Mouse (Mus musculus): ENCODE results near the gene 1700019N19Rik. TPM values are rescaled to one million over a fixed set of nuclear protein-coding genes. Genes with fewer than 3 reads are reported as not detected.

Gene 1700019N19Rik
- polyA plus RNA-seq, 1 experiment, result not detected

DNA sequence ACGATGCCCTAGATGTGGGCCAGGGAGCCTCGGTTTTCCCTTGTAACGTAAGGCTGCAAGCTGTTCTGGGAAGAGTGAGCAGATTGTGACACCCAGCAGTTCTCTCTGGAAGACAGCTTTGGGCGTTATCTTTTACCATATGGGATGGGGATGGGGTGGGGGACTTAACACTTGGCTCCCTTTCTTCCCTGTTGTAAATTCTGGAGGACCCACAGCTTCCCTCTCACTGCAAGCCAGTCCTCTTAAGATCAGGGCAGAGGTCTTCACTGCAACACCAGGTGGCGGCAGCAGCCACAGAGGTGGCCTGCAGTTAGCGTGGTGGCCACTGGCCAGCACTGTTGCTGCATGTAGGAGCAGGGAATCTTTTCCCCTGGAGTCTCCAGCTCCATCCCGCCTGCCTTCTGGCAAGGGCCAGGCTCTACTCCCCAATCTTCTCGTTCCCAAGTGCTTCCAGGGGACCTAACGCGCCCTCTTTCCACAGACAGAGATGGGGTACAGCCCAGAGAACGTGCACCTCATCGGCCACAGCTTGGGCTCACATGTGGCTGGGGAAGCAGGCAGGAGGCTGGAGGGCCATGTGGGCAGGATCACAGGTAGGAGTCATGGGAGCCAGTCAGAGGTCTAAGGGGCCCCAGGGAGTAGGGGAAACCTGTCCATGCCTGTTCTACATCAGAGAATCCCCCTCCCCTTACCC is 31.3 kb downstream of the 1700019N19Rik start:
- Histone ChIP-seq H3K4me1 (ENCODE audit: control insufficient read depth, insufficient read depth, low read length) (no peaks in the 10 kb centered on the region), H3K9me3 (replicated peaks; ENCODE audit: control insufficient read depth, insufficient read depth, low read length, poor library complexity, severe bottlenecking) (no peaks in the 10 kb centered on the region), H3K36me3 (ENCODE audit: control insufficient read depth, insufficient read depth, low read length, poor library complexity, severe bottlenecking) (no peaks in the 10 kb centered on the region), H3K27ac (ENCODE audit: insufficient read depth, low read length) (no peak overlapping the region), H3K27me3 (ENCODE audit: control insufficient read depth, insufficient read depth, low read length, poor library complexity, severe bottlenecking) (no peaks in the 10 kb centered on the region), H3K9ac (ENCODE audit: low read depth, poor library complexity, severe bottlenecking) (no peak overlapping the region), H3K4me3 (ENCODE audit: low read depth, low read length) (peak overlapping the region; percentile 24)
- TF ChIP-seq POLR2A (IDR thresholded peaks at IDR 0.05; ENCODE audit: insufficient read depth, low read length), result no peak
- no peak for TF ChIP-seq EP300 (IDR thresholded peaks at IDR 0.05; ENCODE audit: insufficient read depth, low read depth, low read length)
- TF ChIP-seq CTCF (IDR thresholded peaks at IDR 0.05; ENCODE audit: low read depth, low read length), result peak; percentile 95

DNA sequence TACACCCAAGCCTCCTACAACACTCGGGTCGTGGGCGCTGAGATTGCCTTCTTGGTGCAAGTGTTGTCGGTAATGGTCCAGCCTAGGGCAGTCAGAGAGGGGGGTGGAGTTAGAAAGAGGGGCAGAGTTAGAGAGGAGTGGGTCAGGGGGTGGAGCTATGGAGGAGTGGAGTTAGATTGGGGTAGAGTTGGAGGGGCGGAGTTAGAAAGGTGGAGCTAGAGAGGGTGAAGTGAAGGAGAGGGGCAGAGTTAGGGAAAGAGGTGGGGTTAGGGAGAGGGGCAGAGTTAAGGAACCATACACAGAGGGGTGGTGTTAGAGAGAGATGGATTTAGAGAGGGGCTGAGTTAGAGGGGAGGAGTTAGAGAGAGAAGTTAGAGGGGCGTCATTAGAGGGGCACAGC is 31.9 kb downstream of the 1700019N19Rik start:
- Histone ChIP-seq H3K27ac (ENCODE audit: insufficient read depth, low read length) (no peak overlapping the region), H3K4me3 (ENCODE audit: low read depth, low read length) (peak overlapping the region; percentile 34), H3K9ac (ENCODE audit: low read depth, poor library complexity, severe bottlenecking) (no peak overlapping the region), H3K27me3 (ENCODE audit: control insufficient read depth, insufficient read depth, low read length, poor library complexity, severe bottlenecking) (no peaks in the 10 kb centered on the region), H3K4me1 (ENCODE audit: control insufficient read depth, insufficient read depth, low read length) (no peaks in the 10 kb centered on the region), H3K9me3 (replicated peaks; ENCODE audit: control insufficient read depth, insufficient read depth, low read length, poor library complexity, severe bottlenecking) (no peaks in the 10 kb centered on the region), H3K36me3 (ENCODE audit: control insufficient read depth, insufficient read depth, low read length, poor library complexity, severe bottlenecking) (no peaks in the 10 kb centered on the region)
- TF ChIP-seq CTCF (IDR thresholded peaks at IDR 0.05; ENCODE audit: low read depth, low read length), result no peak
- peak; percentile 12 for TF ChIP-seq POLR2A (IDR thresholded peaks at IDR 0.05; ENCODE audit: insufficient read depth, low read length)
- TF ChIP-seq EP300 (IDR thresholded peaks at IDR 0.05; ENCODE audit: insufficient read depth, low read depth, low read length), result no peak

DNA sequence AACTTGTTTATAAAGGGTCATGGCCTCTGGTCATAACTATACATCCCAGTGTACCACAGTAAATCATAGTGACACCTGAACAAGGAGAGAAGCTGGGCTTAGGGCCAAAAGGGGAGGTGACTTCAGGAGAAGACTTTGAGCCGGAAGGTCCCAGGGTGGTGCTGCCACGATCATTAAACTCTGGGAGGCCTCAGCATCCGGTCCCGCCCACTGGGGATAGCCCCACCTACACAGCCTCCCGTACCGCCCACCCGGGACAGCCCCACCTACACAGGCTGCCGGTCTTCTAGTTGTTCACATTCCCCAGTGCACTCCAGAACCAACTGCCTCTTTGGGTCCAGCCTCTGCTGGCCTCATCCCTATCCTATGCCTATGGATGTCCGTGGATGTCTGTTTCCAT is 34.8 kb downstream of the 1700019N19Rik start, which contains the start of gene Pnliprp2:
Pnliprp2 (plus strand) TSS at position 297 of the 400 bp plus-strand sequence.
- Histone ChIP-seq H3K27me3 (ENCODE audit: control insufficient read depth, insufficient read depth, low read length, poor library complexity, severe bottlenecking) (no peaks in the 10 kb centered on the region), H3K9ac (ENCODE audit: low read depth, poor library complexity, severe bottlenecking) (no peak within 1 kb of the TSS), H3K36me3 (ENCODE audit: control insufficient read depth, insufficient read depth, low read length, poor library complexity, severe bottlenecking) (no peaks in the 10 kb centered on the region), H3K9me3 (replicated peaks; ENCODE audit: control insufficient read depth, insufficient read depth, low read length, poor library complexity, severe bottlenecking) (no peaks in the 10 kb centered on the region; the same call in 1 of the 2 replicates), H3K4me3 (ENCODE audit: low read depth, low read length) (no peak within 1 kb of the TSS), H3K27ac (ENCODE audit: insufficient read depth, low read length) (no peak within 1 kb of the TSS), H3K4me1 (ENCODE audit: control insufficient read depth, insufficient read depth, low read length) (no peaks in the 10 kb centered on the region)
- TF ChIP-seq POLR2A (IDR thresholded peaks at IDR 0.05; ENCODE audit: insufficient read depth, low read length) (no peak), EP300 (IDR thresholded peaks at IDR 0.05; ENCODE audit: insufficient read depth, low read depth, low read length) (no peak), CTCF (IDR thresholded peaks at IDR 0.05; ENCODE audit: low read depth, low read length) (no peak)

DNA sequence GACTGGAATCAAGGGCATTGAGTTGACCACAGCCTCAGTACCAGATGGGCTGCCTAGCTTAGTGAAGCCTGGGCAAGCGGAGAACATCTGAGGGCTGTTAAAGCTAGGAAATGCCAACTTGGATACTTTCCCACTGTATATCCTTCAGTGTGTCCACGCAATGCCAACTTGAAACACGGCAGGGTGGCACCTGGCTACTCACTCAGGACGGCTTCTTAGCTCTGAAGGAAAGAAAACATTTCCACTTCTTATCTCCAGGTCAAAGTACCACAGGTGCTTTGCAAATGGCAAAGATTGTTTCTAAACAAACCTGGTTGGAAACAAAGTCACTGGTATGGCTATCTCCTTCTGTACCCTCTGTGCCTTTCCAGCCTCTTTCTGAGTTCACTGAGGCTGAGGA is 35.4 kb downstream of the 1700019N19Rik start:
- Histone ChIP-seq H3K36me3 (ENCODE audit: control insufficient read depth, insufficient read depth, low read length, poor library complexity, severe bottlenecking) (no peaks in the 10 kb centered on the region), H3K4me3 (ENCODE audit: low read depth, low read length) (no peak overlapping the region), H3K4me1 (ENCODE audit: control insufficient read depth, insufficient read depth, low read length) (no peaks in the 10 kb centered on the region), H3K27ac (ENCODE audit: insufficient read depth, low read length) (no peak overlapping the region), H3K9me3 (replicated peaks; ENCODE audit: control insufficient read depth, insufficient read depth, low read length, poor library complexity, severe bottlenecking) (no peaks in the 10 kb centered on the region; the same call in 1 of the 2 replicates), H3K9ac (ENCODE audit: low read depth, poor library complexity, severe bottlenecking) (no peak overlapping the region), H3K27me3 (ENCODE audit: control insufficient read depth, insufficient read depth, low read length, poor library complexity, severe bottlenecking) (no peaks in the 10 kb centered on the region)
- TF ChIP-seq POLR2A (IDR thresholded peaks at IDR 0.05; ENCODE audit: insufficient read depth, low read length) (no peak), CTCF (IDR thresholded peaks at IDR 0.05; ENCODE audit: low read depth, low read length) (no peak), EP300 (IDR thresholded peaks at IDR 0.05; ENCODE audit: insufficient read depth, low read depth, low read length) (no peak)

DNA sequence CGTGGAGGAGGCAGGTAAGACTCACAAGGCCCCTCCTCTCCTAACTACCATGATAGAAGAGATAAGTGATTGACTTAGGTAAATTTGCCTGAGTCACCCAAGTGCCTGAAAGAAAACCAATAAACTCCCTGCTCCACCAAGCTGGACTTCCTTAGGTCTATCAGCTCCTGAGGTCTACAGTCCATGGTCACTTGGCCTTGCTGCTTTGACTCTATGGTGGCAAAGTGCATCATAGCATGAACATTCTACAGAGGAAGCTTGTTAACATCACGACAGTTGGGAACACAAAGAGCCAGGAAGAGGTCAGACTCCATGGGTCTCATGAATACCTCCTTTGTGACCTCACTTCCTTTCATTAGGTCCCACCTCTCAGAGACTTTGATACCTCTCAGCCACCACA is 42.8 kb downstream of the 1700019N19Rik start:
- Histone ChIP-seq H3K36me3 (ENCODE audit: control insufficient read depth, insufficient read depth, low read length, poor library complexity, severe bottlenecking) (no peaks in the 10 kb centered on the region), H3K27me3 (ENCODE audit: control insufficient read depth, insufficient read depth, low read length, poor library complexity, severe bottlenecking) (no peaks in the 10 kb centered on the region), H3K9me3 (replicated peaks; ENCODE audit: control insufficient read depth, insufficient read depth, low read length, poor library complexity, severe bottlenecking) (no peaks in the 10 kb centered on the region), H3K27ac (ENCODE audit: insufficient read depth, low read length) (no peak overlapping the region), H3K9ac (ENCODE audit: low read depth, poor library complexity, severe bottlenecking) (no peak overlapping the region), H3K4me3 (ENCODE audit: low read depth, low read length) (no peak overlapping the region), H3K4me1 (ENCODE audit: control insufficient read depth, insufficient read depth, low read length) (no peaks in the 10 kb centered on the region)
- no peak for TF ChIP-seq POLR2A (IDR thresholded peaks at IDR 0.05; ENCODE audit: insufficient read depth, low read length)

DNA sequence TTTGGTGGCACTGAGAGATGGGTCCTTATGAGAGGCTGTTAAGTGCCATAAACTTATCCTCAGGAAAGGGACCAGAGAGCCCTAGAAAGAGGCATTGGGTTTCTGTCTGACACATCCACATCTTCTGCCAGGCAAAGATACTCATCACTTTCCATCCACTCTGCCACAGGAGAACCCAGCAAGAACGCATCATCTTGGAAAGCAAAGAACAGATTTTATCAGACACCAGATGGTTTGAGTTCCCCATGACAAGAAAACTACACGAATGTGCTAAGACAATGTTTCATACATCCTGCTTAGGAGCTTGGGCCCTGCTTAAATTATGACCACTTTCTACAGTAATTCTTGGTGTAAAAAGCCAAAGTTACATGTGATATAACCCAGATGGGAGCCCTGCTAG is 43.4 kb downstream of the 1700019N19Rik start:
- no peak overlapping the region for H3K27ac ChIP-seq (ENCODE audit: insufficient read depth, low read length)
- H3K9ac ChIP-seq (ENCODE audit: low read depth, poor library complexity, severe bottlenecking), result no peak overlapping the region
- H3K4me1 ChIP-seq (ENCODE audit: control insufficient read depth, insufficient read depth, low read length), result no peaks in the 10 kb centered on the region
- no peaks in the 10 kb centered on the region for H3K9me3 ChIP-seq (replicated peaks; ENCODE audit: control insufficient read depth, insufficient read depth, low read length, poor library complexity, severe bottlenecking)
- H3K4me3 ChIP-seq (ENCODE audit: low read depth, low read length), result no peak overlapping the region
- no peaks in the 10 kb centered on the region for H3K27me3 ChIP-seq (ENCODE audit: control insufficient read depth, insufficient read depth, low read length, poor library complexity, severe bottlenecking)
- TF ChIP-seq CTCF (IDR thresholded peaks at IDR 0.05; ENCODE audit: low read depth, low read length) (no peak), EP300 (IDR thresholded peaks at IDR 0.05; ENCODE audit: insufficient read depth, low read depth, low read length) (no peak), POLR2A (IDR thresholded peaks at IDR 0.05; ENCODE audit: insufficient read depth, low read length) (no peak)
- no peaks in the 10 kb centered on the region for H3K36me3 ChIP-seq (ENCODE audit: control insufficient read depth, insufficient read depth, low read length, poor library complexity, severe bottlenecking)

Data from ES-Bruce4 (cell line).